Mouse (Mus musculus) erythroblast, embryonic 14.5 days (primary cell): ENCODE measurements around the gene Zfp810.

Experiments used
- GATA1 ChIP-seq: IDR thresholded peaks from 2 replicates; pipeline ENCODE4 v1.6.1; 2012; ENCODE audit warnings: low read length, inconsistent platforms, mixed read lengths
- TAL1 ChIP-seq: IDR thresholded peaks from 3 replicates; pipeline ENCODE4 v1.6.1; 2012; ENCODE audit warnings: low read length, inconsistent platforms, mixed read lengths

DNA sequence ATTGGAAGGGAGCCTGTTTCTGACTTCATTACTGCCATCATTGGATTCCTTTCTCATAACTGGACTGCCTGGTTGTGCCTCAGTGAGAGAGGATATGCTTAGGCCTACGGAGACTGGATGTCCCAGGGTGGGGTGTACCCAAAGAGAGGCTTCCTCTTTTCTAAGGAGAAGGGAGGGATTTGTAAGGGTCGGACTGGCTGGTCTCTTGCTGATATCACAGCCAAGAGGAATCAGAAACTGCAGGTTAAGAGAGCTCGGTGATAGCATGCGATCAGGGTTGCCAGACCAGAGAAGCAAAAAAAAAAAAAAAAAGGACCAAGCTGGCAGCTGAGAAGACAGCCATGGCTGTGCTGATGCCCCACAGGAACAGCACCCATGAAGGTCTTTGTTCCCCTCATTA is 50.9 kb downstream of the Zfp810 start:
- TF ChIP-seq TAL1 (no peak), GATA1 (no peak)
